Mouse (Mus musculus) kidney, postnatal 0 days (tissue): Measurements from ENCODE around the gene Tln2. TPM values are rescaled to one million over a fixed set of nuclear protein-coding genes. Genes with fewer than 3 reads are reported as not detected.

ENCODE experiments used
- ATAC-seq: fragments of 200-750 bp; cut with Nextera tagmentation; replicated peaks from 2 replicates; pipeline ENCODE4 v1.8.0; 2017; ENCODE audit warnings: low read depth, moderate number of reproducible peaks, moderate TSS enrichment, moderate library complexity; ENCODE audit not compliant: low FRiP score
- DNase-seq: peaks from one replicate; pipeline ENCODE4 v3.0.0-alpha.2; 2016; ENCODE audit warnings: low spot score
- H3K27ac ChIP-seq: fragments of 300-500 bp; sonication (generic); 2 replicates; pipeline ENCODE4 v1.5.1; 2014; ENCODE audit warnings: mild to moderate bottlenecking
- H3K27me3 ChIP-seq: fragments of 300-500 bp; sonication (generic); 2 replicates; pipeline ENCODE4 v1.6.1; 2014; ENCODE audit warnings: low read length, mixed read lengths; ENCODE audit not compliant: insufficient read depth
- H3K36me3 ChIP-seq: fragments of 300-500 bp; sonication (generic); 2 replicates; pipeline ENCODE4 v1.6.1; 2014; ENCODE audit warnings: low read length, mixed read lengths; ENCODE audit not compliant: insufficient read depth
- H3K4me1 ChIP-seq: fragments of 300-500 bp; sonication (generic); replicated peaks from 2 replicates; pipeline ENCODE4 v1.6.1; 2014; ENCODE audit warnings: antibody characterized with exemption, low read length, mixed read lengths; ENCODE audit not compliant: insufficient read depth
- H3K4me2 ChIP-seq: fragments of 300-500 bp; sonication (generic); 2 replicates; pipeline ENCODE4 v1.6.1; 2014; ENCODE audit warnings: mild to moderate bottlenecking, low read length, moderate library complexity, mixed read lengths
- H3K4me3 ChIP-seq: fragments of 300-500 bp; sonication (generic); replicated peaks from 2 replicates; pipeline ENCODE4 v1.5.1; 2014; ENCODE audit warnings: low read depth, low read length
- H3K9ac ChIP-seq: fragments of 300-500 bp; sonication (generic); 2 replicates; pipeline ENCODE4 v1.6.1; 2014; ENCODE audit warnings: low read depth, low read length
- H3K9me3 ChIP-seq: fragments of 300-500 bp; sonication (generic); replicated peaks from 2 replicates; pipeline ENCODE4 v1.6.1; 2016; ENCODE audit warnings: low read length, inconsistent platforms, mixed read lengths
- CTCF ChIP-seq: IDR thresholded peaks from 2 replicates; pipeline ENCODE4 v1.5.1; 2016; ENCODE audit warnings: antibody characterized with exemption, low read depth, mild to moderate bottlenecking, moderate library complexity
- WGBS: fragments of 180-500 bp; shearing (Covaris S2); extraction: QIAGEN DNeasy Blood & Tissue Kit; methylation state at CpG from one replicate; pipeline ENCODE4 v1.1.7; 2014; 5-methylcytosine and 5-hydroxymethylcytosine counted together
- polyA plus RNA-seq: library from polyadenylated mRNA; unstranded; fragments of >200 nt; fragmentation: Nextera tagmentation; extraction: Ambion mirVana; gene quantifications from 2 replicates; pipeline ENCODE4 v1.2.1, GENCODE M21; 2015

Tln2 gene
- polyA plus RNA-seq, 1 experiment from 2014 or later = 24.8 TPM

DNA sequence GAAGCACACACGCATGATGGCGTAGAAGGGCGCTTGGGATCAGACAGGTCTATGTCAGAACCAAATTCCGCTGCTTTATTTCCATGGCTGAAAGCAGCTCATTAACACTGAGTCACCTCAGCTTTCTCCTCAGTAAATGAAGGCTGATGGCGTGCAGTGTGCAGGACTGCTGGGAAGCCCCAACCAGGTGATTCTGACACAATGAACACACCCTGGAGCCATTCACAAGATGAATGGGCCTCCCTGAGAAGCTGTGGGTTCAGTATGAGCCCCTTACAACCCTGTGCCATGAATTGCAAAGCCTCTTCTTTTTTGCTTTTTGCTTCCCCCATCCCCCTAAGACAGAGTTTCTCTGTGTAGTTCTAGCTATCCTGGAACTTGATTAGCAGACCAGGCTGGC lies 212.3 kb downstream of the Tln2 start:
- DNase-seq (no peak), ATAC-seq (no peak)
- 96% methylated on average over 5 of the region's 5 CpGs for WGBS
- Histone ChIP-seq H3K9me3 (no peaks in the 10 kb centered on the region), H3K27ac (no peak overlapping the region), H3K27me3 (no peaks in the 10 kb centered on the region), H3K9ac (no peak overlapping the region), H3K4me3 (no peak overlapping the region), H3K4me2 (no peak overlapping the region), H3K4me1 (no peaks in the 10 kb centered on the region), H3K36me3 (0 out of 2 replicates have a peak, but pooled peaks cover 3% of the 10 kb centered on the region)
- TF ChIP-seq CTCF = no peak

DNA sequence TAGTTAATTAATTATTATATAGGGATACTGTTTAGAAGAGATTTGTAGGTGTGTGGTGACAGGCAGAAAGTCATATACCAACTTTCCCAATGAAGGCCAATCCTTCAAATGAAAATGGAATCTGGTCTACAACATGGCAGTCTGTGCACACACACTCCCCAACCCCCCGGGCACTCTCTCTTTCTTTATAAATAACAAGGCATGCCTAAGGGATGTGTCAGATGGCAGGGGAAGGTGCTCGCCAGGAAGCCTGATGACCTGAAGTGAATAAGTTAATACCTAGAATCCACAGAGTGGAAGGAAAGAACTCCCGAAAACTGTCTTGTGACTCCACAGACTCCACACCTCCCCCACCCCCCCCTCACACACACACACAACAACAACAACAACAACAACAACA lies 228.2 kb downstream of the Tln2 start:
- ATAC-seq = no peak
- no peaks in the 10 kb centered on the region for H3K27me3 ChIP-seq
- WGBS = 93% methylated on average over 3 of the region's 3 CpGs

DNA sequence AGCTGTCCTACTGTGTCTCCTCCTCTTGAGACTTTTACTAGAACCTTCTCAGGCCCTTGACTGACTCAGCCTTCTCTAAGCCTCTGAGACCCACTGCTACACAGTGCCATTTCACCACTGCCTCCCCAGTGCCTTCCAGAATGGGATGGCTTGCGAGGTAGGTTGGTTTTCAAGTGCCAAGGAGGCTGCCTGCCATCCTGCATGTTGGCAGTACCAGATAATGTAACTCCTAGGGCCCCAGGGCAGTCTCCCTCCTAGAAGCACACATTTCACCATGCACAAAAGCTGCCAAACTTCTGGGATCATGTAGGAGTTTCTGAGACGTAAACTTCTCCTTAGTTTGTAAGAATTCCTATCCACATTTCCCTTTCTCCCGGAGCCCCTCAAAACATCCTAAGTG lies 231.1 kb downstream of the Tln2 start:
- no peak overlapping the region for H3K27ac ChIP-seq
- TF ChIP-seq CTCF = no peak
- H3K27me3 ChIP-seq = no peaks in the 10 kb centered on the region
- no peak overlapping the region for H3K4me2 ChIP-seq
- WGBS = 88% methylated on average over 3 of the region's 3 CpGs
- no peaks in the 10 kb centered on the region for H3K4me1 ChIP-seq
- DNase-seq (no peak), ATAC-seq (no peak)
- H3K9ac ChIP-seq = no peak overlapping the region
- H3K9me3 ChIP-seq = no peaks in the 10 kb centered on the region
- no peaks in the 10 kb centered on the region for H3K36me3 ChIP-seq
- H3K4me3 ChIP-seq = no peak overlapping the region

More for the DNA sequence above, 228.2 kb downstream of the Tln2 start:
- Histone ChIP-seq H3K4me1 (no peaks in the 10 kb centered on the region), H3K9ac (no peak overlapping the region), H3K9me3 (no peaks in the 10 kb centered on the region), H3K27ac (no peak overlapping the region), H3K4me3 (no peak overlapping the region), H3K36me3 (no peaks in the 10 kb centered on the region), H3K4me2 (no peak overlapping the region)
- TF ChIP-seq CTCF = no peak
- DNase-seq = no peak

DNA sequence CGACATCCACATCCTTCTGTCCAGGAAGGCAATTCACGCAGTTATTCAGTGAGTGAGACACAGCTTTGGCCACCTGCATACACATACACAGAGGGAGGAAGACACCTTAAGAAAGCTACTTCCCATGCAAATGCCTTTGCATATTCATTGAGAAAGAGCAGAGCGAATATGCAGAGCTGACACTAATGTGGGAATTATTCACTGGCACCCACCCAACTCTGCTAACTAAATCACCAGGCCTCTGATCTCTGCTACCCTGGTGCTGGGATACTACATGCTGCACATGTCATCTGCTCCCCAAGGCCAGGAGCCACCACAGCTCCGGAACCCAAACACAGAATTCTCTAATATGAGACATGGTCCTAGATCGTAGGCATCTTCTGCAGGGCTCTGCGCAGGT lies 237.6 kb downstream of the Tln2 start:
- no peak overlapping the region for H3K9ac ChIP-seq
- WGBS = 90% methylated on average over 6 of the region's 6 CpGs
- H3K9me3 ChIP-seq = no peaks in the 10 kb centered on the region
- no peak overlapping the region for H3K4me3 ChIP-seq
- no peak for DNase-seq
- H3K27ac ChIP-seq = no peak overlapping the region
- H3K4me1 ChIP-seq = no peaks in the 10 kb centered on the region
- TF ChIP-seq CTCF = no peak
- no peak for ATAC-seq
- H3K36me3 ChIP-seq = no peaks in the 10 kb centered on the region
- no peaks in the 10 kb centered on the region for H3K27me3 ChIP-seq
- H3K4me2 ChIP-seq = no peak overlapping the region

DNA sequence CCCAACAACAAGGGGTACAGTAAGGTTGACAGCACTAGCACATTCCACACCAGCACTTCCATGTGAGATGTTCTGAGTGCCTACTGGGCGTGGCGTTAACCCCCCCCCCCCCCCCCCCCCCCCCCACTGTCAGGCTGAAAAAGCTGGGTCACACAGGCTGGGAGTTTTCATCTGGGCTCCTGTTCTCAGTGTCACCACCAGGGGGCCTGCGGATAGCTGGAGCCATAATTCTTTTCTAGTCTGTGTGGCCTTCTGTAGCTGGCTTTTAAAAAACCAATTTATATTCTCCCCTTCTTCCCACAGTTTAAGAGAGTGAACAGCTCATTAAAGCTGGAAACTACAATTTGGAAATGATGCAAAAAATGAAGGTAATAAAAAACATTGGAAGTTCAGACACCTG lies 244.1 kb downstream of the Tln2 start:
- TF ChIP-seq CTCF = peak; percentile 74
- H3K9ac ChIP-seq = no peak overlapping the region
- H3K27ac ChIP-seq = no peak overlapping the region
- H3K27me3 ChIP-seq = no peaks in the 10 kb centered on the region
- DNase-seq (peak; percentile 80), ATAC-seq (no peak)
- H3K4me3 ChIP-seq = no peak overlapping the region
- H3K36me3 ChIP-seq = no peaks in the 10 kb centered on the region
- WGBS = 9% methylated on average over 2 of the region's 3 CpGs
- H3K4me2 ChIP-seq = no peak overlapping the region
- no peaks in the 10 kb centered on the region for H3K4me1 ChIP-seq
- H3K9me3 ChIP-seq = no peaks in the 10 kb centered on the region

DNA sequence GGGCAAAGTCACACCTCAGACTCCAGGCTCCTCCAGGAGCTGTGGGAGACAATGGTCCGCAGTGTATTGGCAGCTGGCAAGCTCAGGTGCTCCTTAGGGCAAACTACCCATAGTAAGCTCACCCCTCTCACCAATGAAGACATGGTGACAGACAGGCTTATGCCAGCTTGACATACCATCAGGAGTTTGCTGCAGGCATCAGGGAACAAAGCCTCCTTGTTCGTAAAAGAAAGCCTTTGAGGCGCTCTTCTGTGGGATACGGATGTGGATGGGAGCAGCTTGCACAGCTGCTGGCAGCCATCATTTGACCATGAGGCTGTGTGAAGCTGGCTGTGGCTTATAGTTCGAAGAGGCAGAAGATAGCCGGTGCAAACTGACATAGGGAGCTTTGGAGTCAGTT lies 254.5 kb downstream of the Tln2 start:
- WGBS = 93% methylated on average over 6 of the region's 6 CpGs
- Histone ChIP-seq H3K4me2 (no peak overlapping the region), H3K27me3 (no peaks in the 10 kb centered on the region), H3K9ac (no peak overlapping the region), H3K4me1 (no peaks in the 10 kb centered on the region), H3K27ac (no peak overlapping the region), H3K4me3 (no peak overlapping the region), H3K9me3 (no peaks in the 10 kb centered on the region), H3K36me3 (no peaks in the 10 kb centered on the region)
- DNase-seq = no peak
- ATAC-seq = no peak
- no peak for TF ChIP-seq CTCF

DNA sequence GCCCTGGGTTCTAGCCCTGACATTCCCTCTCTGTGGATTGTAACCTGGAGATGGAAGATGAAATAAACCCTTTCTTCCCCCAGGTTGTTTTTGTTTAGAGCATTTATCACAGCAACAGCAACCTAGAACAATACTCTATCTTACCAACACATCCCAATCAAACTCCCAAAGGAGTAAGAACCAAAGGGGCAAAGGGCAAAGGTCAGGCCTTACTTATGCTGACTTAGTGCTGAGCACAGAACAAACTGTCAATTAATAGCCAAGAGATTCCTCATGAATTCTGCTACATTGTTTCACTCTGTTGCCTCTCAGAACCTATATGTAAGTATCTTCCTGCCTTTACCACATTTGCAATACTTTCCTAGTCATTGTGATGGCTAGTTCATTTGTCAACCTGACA lies 255.5 kb downstream of the Tln2 start:
- ATAC-seq = no peak
- Histone ChIP-seq H3K9ac (no peak overlapping the region), H3K27ac (no peak overlapping the region), H3K9me3 (no peaks in the 10 kb centered on the region), H3K4me2 (no peak overlapping the region), H3K36me3 (no peaks in the 10 kb centered on the region), H3K4me3 (no peak overlapping the region), H3K27me3 (no peaks in the 10 kb centered on the region), H3K4me1 (no peaks in the 10 kb centered on the region)
- TF ChIP-seq CTCF = no peak
- DNase-seq = peak; percentile 19
